Mouse (Mus musculus) liver, embryonic 13.5 days (tissue): ENCODE results near the gene Lrrc73. TPM values are rescaled to one million over a fixed set of nuclear protein-coding genes. Genes with fewer than 3 reads are reported as not detected.

ENCODE experiments used
- ATAC-seq: fragments of 200-750 bp; cut with Nextera tagmentation; 2 replicates; pipeline ENCODE4 v1.8.0; 2017; ENCODE audit warnings: low read depth, mild to moderate bottlenecking, moderate number of reproducible peaks, moderate library complexity
- DNase-seq: peaks from one replicate; pipeline ENCODE4 v3.0.0; 2022
- H3K27ac ChIP-seq: fragments of 300-500 bp; sonication (generic); 2 replicates; pipeline ENCODE4 v1.5.1; 2015; ENCODE audit warnings: moderate library complexity, mild to moderate bottlenecking, inconsistent platforms
- H3K27me3 ChIP-seq: fragments of 300-500 bp; sonication (generic); 2 replicates; pipeline ENCODE4 v1.6.1; 2015; ENCODE audit warnings: mild to moderate bottlenecking, inconsistent platforms
- H3K36me3 ChIP-seq: fragments of 300-500 bp; sonication (generic); 2 replicates; pipeline ENCODE4 v1.6.1; 2015; ENCODE audit warnings: mild to moderate bottlenecking, inconsistent platforms
- H3K4me1 ChIP-seq: fragments of 300-500 bp; sonication (generic); replicated peaks from 2 replicates; pipeline ENCODE4 v1.6.1; 2015; ENCODE audit warnings: inconsistent platforms
- H3K4me2 ChIP-seq: fragments of 300-500 bp; sonication (generic); 2 replicates; pipeline ENCODE4 v1.6.1; 2015; ENCODE audit warnings: inconsistent platforms, mild to moderate bottlenecking, moderate library complexity
- H3K4me3 ChIP-seq: fragments of 300-500 bp; sonication (generic); replicated peaks from 2 replicates; pipeline ENCODE4 v1.5.1; 2015; ENCODE audit warnings: mild to moderate bottlenecking, inconsistent platforms
- H3K9ac ChIP-seq: fragments of 300-500 bp; sonication (generic); 2 replicates; pipeline ENCODE4 v1.6.1; 2015; ENCODE audit warnings: mild to moderate bottlenecking, inconsistent platforms
- H3K9me3 ChIP-seq: fragments of 300-500 bp; sonication (generic); replicated peaks from 2 replicates; pipeline ENCODE4 v1.6.1; 2016; ENCODE audit warnings: inconsistent platforms
- WGBS: fragments of 180-500 bp; shearing (Covaris S2); methylation state at CpG from one replicate; pipeline ENCODE4 v1.1.7; 2015; ENCODE audit not compliant: insufficient replicate concordance; 5-methylcytosine and 5-hydroxymethylcytosine counted together
- polyA plus RNA-seq: library from polyadenylated mRNA; unstranded; fragments of >200 nt; fragmentation: Nextera tagmentation; extraction: Ambion mirVana; gene quantifications from 2 replicates; pipeline ENCODE4 v1.2.1, GENCODE M21; 2015

Lrrc73 gene
- polyA plus RNA-seq, 1 experiment from 2014 or later, result 0.06 TPM

GRCm38 (mm10) chr17:46262201-46262694 is 8.9 kb downstream of the Lrrc73 start:
- H3K27me3 ChIP-seq, result no peaks in the 10 kb centered on the region
- H3K9ac ChIP-seq, result no peak overlapping the region
- peaks cover 92% of the 10 kb centered on the region for H3K36me3 ChIP-seq
- 80% methylated on average over 5 of the region's 5 CpGs for WGBS
- DNase-seq (no peak), ATAC-seq (no peak)
- H3K4me3 ChIP-seq, result no peak overlapping the region
- peaks cover 10% of the 10 kb centered on the region; the same call in 1 of the 2 replicates for H3K4me1 ChIP-seq
- H3K4me2 ChIP-seq, result no peak overlapping the region
- no peaks in the 10 kb centered on the region for H3K9me3 ChIP-seq
- H3K27ac ChIP-seq, result no peak overlapping the region

DNA sequence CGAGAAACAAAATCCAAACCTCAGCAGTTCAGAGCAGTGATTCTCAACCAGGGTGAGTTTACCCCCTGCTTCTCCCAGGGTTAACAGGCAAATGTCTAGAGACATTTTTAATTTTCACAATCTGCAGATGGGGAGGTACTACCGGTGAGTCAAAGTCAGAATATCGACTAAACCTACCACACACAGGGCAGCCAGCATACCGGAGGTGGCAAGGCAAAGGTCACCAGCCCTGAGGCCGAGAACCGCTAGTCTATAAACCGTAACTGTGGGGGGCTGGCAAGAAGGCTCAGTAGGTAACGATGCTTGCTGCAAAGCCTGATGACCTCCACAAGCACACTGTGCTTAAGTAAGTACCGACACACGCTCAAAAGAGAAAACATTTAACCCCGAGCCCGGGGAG is 12.2 kb downstream of the Lrrc73 start:
- 86% methylated on average over 12 of the region's 12 CpGs for WGBS
- no peak for ATAC-seq

GRCm38 (mm10) chr17:46265918-46266618 is 12.7 kb downstream of the Lrrc73 start:
- Histone ChIP-seq H3K27me3 (no peaks in the 10 kb centered on the region), H3K36me3 (peaks cover 83% of the 10 kb centered on the region), H3K4me3 (no peak overlapping the region), H3K27ac (no peak overlapping the region), H3K4me1 (peaks cover 10% of the 10 kb centered on the region; the same call in 1 of the 2 replicates), H3K4me2 (no peak overlapping the region), H3K9me3 (no peaks in the 10 kb centered on the region), H3K9ac (no peak overlapping the region)
- WGBS, result 33% methylated on average over 14 of the region's 14 CpGs
- ATAC-seq (peak; percentile 30; the same call in 1 of the 2 replicates), DNase-seq (peak; percentile 55)

More for the DNA sequence above, 12.2 kb downstream of the Lrrc73 start:
- no peaks in the 10 kb centered on the region for H3K27me3 ChIP-seq
- no peak overlapping the region for H3K4me3 ChIP-seq
- peaks cover 83% of the 10 kb centered on the region for H3K36me3 ChIP-seq
- DNase-seq, result no peak
- no peak overlapping the region for H3K9ac ChIP-seq
- peaks cover 10% of the 10 kb centered on the region; the same call in 1 of the 2 replicates for H3K4me1 ChIP-seq
- H3K4me2 ChIP-seq, result no peak overlapping the region
- no peak overlapping the region for H3K27ac ChIP-seq
- no peaks in the 10 kb centered on the region for H3K9me3 ChIP-seq

DNA sequence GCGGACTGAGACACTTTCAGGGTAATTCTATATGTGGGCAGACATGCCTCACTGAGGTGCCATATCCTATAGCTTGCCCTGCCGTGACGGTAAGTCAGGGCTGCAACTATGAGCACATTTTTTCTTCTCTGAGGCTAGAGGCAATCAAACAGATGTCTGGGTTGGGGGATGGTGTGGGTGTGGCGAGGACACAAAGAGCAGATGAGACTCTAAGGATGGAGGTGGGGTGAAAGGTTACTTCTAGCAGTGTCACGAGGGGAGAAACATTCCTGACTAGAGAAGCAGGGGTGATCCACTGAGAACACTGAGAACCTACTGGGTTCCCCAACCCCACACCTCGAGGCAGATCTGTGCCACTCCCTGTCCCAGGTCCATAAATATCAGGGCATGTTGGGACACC is 13.7 kb downstream of the Lrrc73 start:
- 72% methylated on average over 6 of the region's 6 CpGs for WGBS
- H3K27ac ChIP-seq, result no peak overlapping the region
- ATAC-seq, result no peak

DNA sequence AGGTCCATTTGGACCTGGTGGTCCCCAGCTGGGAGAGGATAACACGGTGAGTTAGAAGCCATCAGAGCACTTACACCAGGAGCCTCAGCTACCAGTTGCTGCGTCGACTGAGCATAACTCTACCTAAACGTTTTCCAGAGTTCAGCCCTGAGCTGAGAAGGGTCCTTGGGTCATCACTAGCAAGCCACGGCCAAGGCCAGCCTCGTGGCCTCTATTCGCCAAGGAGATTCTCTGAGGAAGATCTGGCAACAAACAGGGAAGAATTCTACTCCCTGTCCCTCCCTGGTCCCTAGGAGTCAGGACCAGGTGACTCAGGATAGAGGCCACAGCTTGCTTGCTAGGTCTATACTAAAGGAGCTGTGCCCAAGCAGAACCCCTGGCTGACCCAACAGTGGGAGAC is 14.2 kb downstream of the Lrrc73 start:
- no peaks in the 10 kb centered on the region for H3K27me3 ChIP-seq
- H3K4me3 ChIP-seq, result no peak overlapping the region
- no peak for DNase-seq
- no peak overlapping the region for H3K4me2 ChIP-seq
- no peak overlapping the region for H3K9ac ChIP-seq
- peaks cover 75% of the 10 kb centered on the region for H3K36me3 ChIP-seq
- H3K9me3 ChIP-seq, result no peaks in the 10 kb centered on the region
- 77% methylated on average over 7 of the region's 7 CpGs for WGBS
- no peak for ATAC-seq
- no peak overlapping the region for H3K27ac ChIP-seq
- peaks cover 10% of the 10 kb centered on the region; the same call in 1 of the 2 replicates for H3K4me1 ChIP-seq

More for the DNA sequence above, 13.7 kb downstream of the Lrrc73 start:
- Histone ChIP-seq H3K4me3 (no peak overlapping the region), H3K4me2 (no peak overlapping the region), H3K9ac (no peak overlapping the region), H3K9me3 (no peaks in the 10 kb centered on the region), H3K27me3 (no peaks in the 10 kb centered on the region), H3K4me1 (peaks cover 10% of the 10 kb centered on the region; the same call in 1 of the 2 replicates), H3K36me3 (peaks cover 80% of the 10 kb centered on the region)
- no peak for DNase-seq

DNA sequence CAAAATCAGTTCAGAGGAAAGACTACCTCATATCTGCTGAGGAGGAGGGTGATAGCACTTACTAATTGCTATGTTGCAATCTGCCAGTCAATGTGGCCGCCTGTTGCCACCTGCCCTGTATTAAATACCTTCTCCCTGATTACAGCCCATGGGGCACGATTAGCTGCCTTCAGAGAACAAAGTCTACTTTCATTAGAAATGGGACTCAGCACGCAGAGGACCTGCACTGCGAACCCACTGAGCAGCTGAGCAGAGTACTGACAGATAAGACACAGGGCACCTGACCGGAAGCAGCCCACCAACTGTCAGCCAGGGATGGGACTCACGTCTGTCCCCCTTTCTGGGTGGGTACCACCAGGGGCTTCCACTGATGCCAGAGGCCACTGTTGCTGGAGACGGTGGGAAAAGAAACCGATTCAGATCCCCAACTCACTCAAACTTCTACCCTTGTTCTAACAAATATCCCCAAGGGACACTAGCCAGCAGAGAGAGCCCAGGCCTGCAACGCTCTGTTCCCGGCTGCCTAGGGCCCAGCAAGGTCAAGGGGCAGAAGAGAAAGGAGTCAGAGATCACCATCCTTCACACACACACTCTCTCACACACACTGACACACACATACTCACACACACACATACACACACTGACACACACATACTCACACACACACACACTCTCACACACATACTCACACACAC is 14.8 kb downstream of the Lrrc73 start:
- Histone ChIP-seq H3K36me3 (peaks cover 72% of the 10 kb centered on the region), H3K4me1 (peaks cover 10% of the 10 kb centered on the region; the same call in 1 of the 2 replicates), H3K27me3 (no peaks in the 10 kb centered on the region), H3K9me3 (no peaks in the 10 kb centered on the region), H3K4me3 (no peak overlapping the region), H3K4me2 (no peak overlapping the region), H3K27ac (no peak overlapping the region), H3K9ac (no peak overlapping the region)
- DNase-seq, result no peak
- no peak for ATAC-seq
- 68% methylated on average over 10 of the region's 10 CpGs for WGBS

- no peaks in the 10 kb centered on the region for H3K9me3 ChIP-seq
- H3K27ac ChIP-seq, result no peak overlapping the region
- H3K4me2 ChIP-seq, result no peak overlapping the region
- 78% methylated on average over 19 of the region's 19 CpGs for WGBS
- no peak overlapping the region for H3K4me3 ChIP-seq
- no peak overlapping the region for H3K9ac ChIP-seq
- DNase-seq (no peak), ATAC-seq (no peak)
- no peaks in the 10 kb centered on the region for H3K27me3 ChIP-seq
- peaks cover 10% of the 10 kb centered on the region; the same call in 1 of the 2 replicates for H3K4me1 ChIP-seq
- peaks cover 61% of the 10 kb centered on the region for H3K36me3 ChIP-seq
Measured at GRCm38 (mm10) chr17:46269771-46270534, 16.6 kb downstream of the Lrrc73 start.

GRCm38 (mm10) chr17:46272058-46272457 is 18.7 kb downstream of the Lrrc73 start:
- H3K27ac ChIP-seq, result no peak overlapping the region
- H3K4me1 ChIP-seq, result 0 out of 2 replicates have a peak, but pooled peaks cover 4% of the 10 kb centered on the region
- 88% methylated on average over 2 of the region's 2 CpGs for WGBS
- no peaks in the 10 kb centered on the region for H3K27me3 ChIP-seq
- no peaks in the 10 kb centered on the region for H3K9me3 ChIP-seq
- peaks cover 50% of the 10 kb centered on the region for H3K36me3 ChIP-seq
- H3K9ac ChIP-seq, result no peak overlapping the region
- DNase-seq (no peak), ATAC-seq (no peak)
- H3K4me2 ChIP-seq, result no peak overlapping the region
- no peak overlapping the region for H3K4me3 ChIP-seq

DNA sequence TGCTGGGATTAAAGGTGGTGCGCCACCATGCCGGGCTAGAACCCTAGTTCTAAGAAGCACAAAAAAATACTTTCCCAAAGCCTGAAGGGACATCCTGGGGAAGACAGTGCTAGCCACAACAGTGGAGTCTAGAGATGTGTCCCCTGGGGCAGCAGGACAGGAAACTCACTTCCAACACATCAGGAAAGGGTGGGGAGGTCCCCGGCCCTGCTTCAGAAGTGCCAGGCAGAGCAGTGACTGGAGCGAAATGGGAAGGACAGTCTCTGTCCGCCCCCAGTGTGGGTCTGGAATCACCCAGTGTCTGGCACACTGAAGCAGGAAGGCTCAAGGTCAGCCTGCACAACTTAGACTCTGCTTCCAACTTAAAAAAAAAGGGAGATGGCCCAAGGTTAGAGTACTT is 19.3 kb downstream of the Lrrc73 start:
- Histone ChIP-seq H3K4me1 (0 out of 2 replicates have a peak, but pooled peaks cover 4% of the 10 kb centered on the region), H3K4me3 (no peak overlapping the region), H3K27me3 (no peaks in the 10 kb centered on the region), H3K36me3 (peaks cover 49% of the 10 kb centered on the region), H3K4me2 (no peak overlapping the region), H3K27ac (no peak overlapping the region), H3K9me3 (no peaks in the 10 kb centered on the region), H3K9ac (no peak overlapping the region)
- ATAC-seq, result no peak
- WGBS, result 83% methylated on average over 5 of the region's 5 CpGs
- no peak for DNase-seq

- H3K4me1 ChIP-seq, result 0 out of 2 replicates have a peak, but pooled peaks cover 4% of the 10 kb centered on the region
- H3K36me3 ChIP-seq, result peaks cover 54% of the 10 kb centered on the region
- H3K9me3 ChIP-seq, result no peaks in the 10 kb centered on the region
- H3K27me3 ChIP-seq, result no peaks in the 10 kb centered on the region
- DNase-seq (no peak), ATAC-seq (no peak)
- H3K4me2 ChIP-seq, result no peak overlapping the region
- H3K9ac ChIP-seq, result no peak overlapping the region
- no peak overlapping the region for H3K27ac ChIP-seq
- 85% methylated on average over 1 of the region's 1 CpGs for WGBS
- H3K4me3 ChIP-seq, result no peak overlapping the region
Measured at GRCm38 (mm10) chr17:46273803-46274236, 20.5 kb downstream of the Lrrc73 start.

DNA sequence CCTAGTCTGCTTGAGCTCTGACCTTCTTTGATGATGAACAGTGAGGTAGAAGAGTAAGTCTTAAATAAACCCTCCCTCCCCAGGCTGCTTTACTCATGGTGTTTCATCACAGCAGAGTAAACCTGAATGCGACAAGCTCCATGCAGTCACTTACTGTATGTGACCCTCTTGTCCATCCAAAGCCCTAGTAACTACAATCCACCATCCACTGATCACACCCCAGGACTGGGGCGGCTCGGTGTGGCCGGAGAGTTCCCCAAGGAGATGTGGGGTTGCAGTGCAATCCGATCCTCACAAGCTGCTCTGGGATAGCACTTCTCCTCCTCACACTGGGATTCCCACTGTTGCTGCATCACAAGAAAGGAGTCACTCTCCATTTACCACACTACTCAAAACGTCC is 21.1 kb downstream of the Lrrc73 start:
- DNase-seq (no peak), ATAC-seq (no peak)
- H3K9me3 ChIP-seq, result no peaks in the 10 kb centered on the region
- no peak overlapping the region for H3K4me2 ChIP-seq
- H3K9ac ChIP-seq, result no peak overlapping the region
- no peak overlapping the region for H3K27ac ChIP-seq
- H3K4me3 ChIP-seq, result no peak overlapping the region
- 85% methylated on average over 6 of the region's 6 CpGs for WGBS
- H3K36me3 ChIP-seq, result peaks cover 59% of the 10 kb centered on the region
- H3K27me3 ChIP-seq, result no peaks in the 10 kb centered on the region
- H3K4me1 ChIP-seq, result 0 out of 2 replicates have a peak, but pooled peaks cover 4% of the 10 kb centered on the region
